Mouse (Mus musculus) thymus, adult 18-20 months (tissue): ENCODE data around the gene Acot4.
"Not testable (repeated sequence)": the region's sequence is repeated elsewhere in the genome, so short reads cannot be mapped to it uniquely, and the experiment has no call there.

Source experiments
- DNase-seq, 2 experiments: peaks; one replicate each; pipeline ENCODE4 v3.0.0; 2022; ENCODE audit warnings: mixed read lengths in 2 of 2

Gene Acot4

GRCm38 (mm10) chr12:84038241-84038640 lies at the start of gene Acot4:
Gene Acot4, plus strand, starts transcription at chr12:84038379.
- not testable (repeated sequence) for DNase-seq

GRCm38 (mm10) chr12:83988483-83988882 lies 49.7 kb upstream of the Acot4 start:
- no peak for DNase-seq

- DNase-seq: no peak
Measured at GRCm38 (mm10) chr12:83989378-83989777, 48.8 kb upstream of the Acot4 start.

- no peak for DNase-seq
Measured at GRCm38 (mm10) chr12:83997221-83997620, 41.0 kb upstream of the Acot4 start.

GRCm38 (mm10) chr12:83998341-83999107 lies 39.7 kb upstream of the Acot4 start:
- no peak for DNase-seq

- not testable (repeated sequence) for DNase-seq
Measured at GRCm38 (mm10) chr12:83999237-83999636, 38.9 kb upstream of the Acot4 start.

GRCm38 (mm10) chr12:84000418-84000817 lies 37.8 kb upstream of the Acot4 start:
- DNase-seq: no peak

GRCm38 (mm10) chr12:84003866-84004265 lies 34.3 kb upstream of the Acot4 start:
- DNase-seq: no peak

GRCm38 (mm10) chr12:84008251-84008650 lies 29.9 kb upstream of the Acot4 start:
- no peak for DNase-seq

- DNase-seq: no peak
Measured at GRCm38 (mm10) chr12:84008729-84009128, 29.4 kb upstream of the Acot4 start.

GRCm38 (mm10) chr12:84009171-84009965 lies 28.8 kb upstream of the Acot4 start, which contains the start of gene Acot1:
Gene Acot1, plus strand, starts transcription at chr12:84009490.
- peak; percentile 9 to 13 for DNase-seq

GRCm38 (mm10) chr12:84010201-84010600 lies 28.0 kb upstream of the Acot4 start:
- DNase-seq: no peak

- peak in 1 of 2 experiments; percentile 3 for DNase-seq
Measured at GRCm38 (mm10) chr12:84011251-84012040, 26.7 kb upstream of the Acot4 start.

GRCm38 (mm10) chr12:84013130-84013529 lies 25.0 kb upstream of the Acot4 start:
- no peak for DNase-seq

GRCm38 (mm10) chr12:84013701-84014100 lies 24.5 kb upstream of the Acot4 start:
- no peak for DNase-seq

- DNase-seq: not testable (repeated sequence)
Measured at GRCm38 (mm10) chr12:84020528-84020927, 17.7 kb upstream of the Acot4 start.

GRCm38 (mm10) chr12:84022266-84022665 lies 15.9 kb upstream of the Acot4 start:
- DNase-seq: not testable (repeated sequence)

- DNase-seq: no peak
Measured at GRCm38 (mm10) chr12:84023052-84023745, 15.0 kb upstream of the Acot4 start.

GRCm38 (mm10) chr12:84025888-84026287 lies 12.3 kb upstream of the Acot4 start:
- no peak for DNase-seq

GRCm38 (mm10) chr12:84028328-84028727 lies 9.9 kb upstream of the Acot4 start:
- DNase-seq: not testable (repeated sequence)

- DNase-seq: not testable (repeated sequence)
Measured at GRCm38 (mm10) chr12:84029043-84029442, 9.1 kb upstream of the Acot4 start.

GRCm38 (mm10) chr12:84030659-84031332 lies 7.4 kb upstream of the Acot4 start:
- peak; percentile 16 to 28 for DNase-seq
